Mouse (Mus musculus): ENCODE measurements around the gene Rpn1. TPM values are rescaled to one million over a fixed set of nuclear protein-coding genes. Genes with fewer than 3 reads are reported as not detected.

The Rpn1 gene
- polyA plus RNA-seq (2015; fragmentation: Nextera tagmentation; extraction: Ambion mirVana), result 391 and 427 TPM in 2 replicates

GRCm38 (mm10) chr6:88084278-88085151, at the start of gene Rpn1:
Gene Rpn1, plus strand, starts transcription at chr6:88084482.
- Histone ChIP-seq H3K4me1 (peaks cover 27% of the 10 kb centered on the region), H3K4me2 (replicated peaks) (peak within 1 kb of the TSS; percentile 93), H3K4me3 (peak within 1 kb of the TSS; percentile 98), H3K27me3 (peaks cover 5% of the 10 kb centered on the region; the same call in 1 of the 2 replicates), H3K36me3 (peaks cover 13% of the 10 kb centered on the region), H3K9ac (peak within 1 kb of the TSS; percentile 95), H3K9me3 (no peaks in the 10 kb centered on the region), H3K27ac (peak within 1 kb of the TSS; percentile 61; the same call in 1 of the 2 replicates)
- WGBS, result under 1% methylated on average over 70 of the region's 71 CpGs
- peak; percentile 97 for ATAC-seq (ENCODE audit: low FRiP score, low read depth)

GRCm38 (mm10) chr6:88037471-88038045, 46.7 kb upstream of the Rpn1 start:
- Histone ChIP-seq H3K27ac (no peak overlapping the region), H3K27me3 (no peaks in the 10 kb centered on the region), H3K4me3 (no peak overlapping the region), H3K4me2 (replicated peaks) (no peak overlapping the region), H3K9ac (no peak overlapping the region), H3K36me3 (peaks cover 35% of the 10 kb centered on the region), H3K4me1 (peaks cover 3% of the 10 kb centered on the region), H3K9me3 (no peaks in the 10 kb centered on the region)
- no peak for ATAC-seq (ENCODE audit: low FRiP score, low read depth)
- WGBS, result 89% methylated on average over 4 of the region's 4 CpGs

DNA sequence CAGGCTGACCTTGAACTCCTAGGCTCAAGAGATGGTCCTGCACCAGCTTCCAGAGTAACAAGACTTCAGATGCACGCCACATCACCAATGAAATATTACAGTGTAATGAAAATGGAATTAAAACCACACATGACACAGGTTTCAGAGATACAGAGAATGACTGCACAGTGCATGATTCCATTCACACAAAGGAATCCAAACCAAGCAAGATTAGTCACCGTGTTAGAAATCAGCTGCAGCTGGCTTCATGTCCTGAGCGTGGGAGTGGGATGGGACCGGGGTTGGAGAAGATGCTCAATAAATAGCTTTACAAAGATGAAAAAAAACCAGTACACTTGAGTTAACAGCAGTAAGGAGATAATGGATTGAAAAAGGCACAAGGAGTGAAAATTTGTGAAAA, 44.9 kb upstream of the Rpn1 start:
- Histone ChIP-seq H3K36me3 (peaks cover 35% of the 10 kb centered on the region), H3K27me3 (no peaks in the 10 kb centered on the region), H3K27ac (no peak overlapping the region), H3K4me2 (replicated peaks) (no peak overlapping the region), H3K4me3 (no peak overlapping the region), H3K4me1 (peaks cover 21% of the 10 kb centered on the region), H3K9me3 (no peaks in the 10 kb centered on the region), H3K9ac (no peak overlapping the region)
- no peak for ATAC-seq (ENCODE audit: low FRiP score, low read depth)
- WGBS, result 91% methylated on average over 4 of the region's 4 CpGs

DNA sequence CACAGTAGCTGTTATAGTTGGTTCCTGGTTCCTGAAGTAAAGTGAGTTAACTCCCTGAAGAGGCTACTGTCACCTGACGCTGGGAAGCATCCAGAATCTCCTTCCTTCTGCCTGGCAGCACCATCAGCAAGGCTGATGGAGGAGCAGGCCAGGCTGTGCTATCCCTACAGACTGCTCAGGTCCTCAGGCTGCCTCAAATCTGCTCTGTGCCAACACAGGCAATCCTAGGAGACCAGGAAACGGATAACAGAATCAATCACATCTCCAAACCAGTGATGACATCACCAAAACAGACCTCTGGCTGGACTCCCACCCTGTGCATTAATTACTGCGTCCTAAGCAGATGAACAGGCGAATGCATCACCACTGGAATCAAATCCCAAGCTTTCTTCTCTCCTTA, 43.1 kb upstream of the Rpn1 start:
- WGBS, result 85% methylated on average over 4 of the region's 4 CpGs
- no peak overlapping the region for H3K4me3 ChIP-seq
- H3K27ac ChIP-seq, result no peak overlapping the region
- ATAC-seq (ENCODE audit: low FRiP score, low read depth), result no peak
- no peaks in the 10 kb centered on the region for H3K9me3 ChIP-seq
- peaks cover 21% of the 10 kb centered on the region for H3K4me1 ChIP-seq
- no peak overlapping the region for H3K4me2 ChIP-seq (replicated peaks)
- H3K9ac ChIP-seq, result no peak overlapping the region
- H3K36me3 ChIP-seq, result peaks cover 24% of the 10 kb centered on the region
- H3K27me3 ChIP-seq, result no peaks in the 10 kb centered on the region

- Histone ChIP-seq H3K4me1 (peaks cover 21% of the 10 kb centered on the region), H3K27me3 (peaks cover 7% of the 10 kb centered on the region; the same call in 1 of the 2 replicates), H3K36me3 (peaks cover 18% of the 10 kb centered on the region), H3K9me3 (no peaks in the 10 kb centered on the region), H3K27ac (no peak overlapping the region), H3K4me2 (replicated peaks) (no peak overlapping the region), H3K4me3 (no peak overlapping the region), H3K9ac (no peak overlapping the region)
- WGBS, result 93% methylated on average over 3 of the region's 3 CpGs
- no peak for ATAC-seq (ENCODE audit: low FRiP score, low read depth)
Observed at GRCm38 (mm10) chr6:88042336-88042735, 41.9 kb upstream of the Rpn1 start.

- H3K36me3 ChIP-seq, result peaks cover 5% of the 10 kb centered on the region
- H3K4me1 ChIP-seq, result peaks cover 21% of the 10 kb centered on the region
- 2% methylated on average over 3 of the region's 3 CpGs for WGBS
- no peak overlapping the region for H3K27ac ChIP-seq
- H3K27me3 ChIP-seq, result peaks cover 19% of the 10 kb centered on the region
- peak overlapping the region; percentile 85 for H3K4me2 ChIP-seq (replicated peaks)
- peak overlapping the region; percentile 97 for H3K4me3 ChIP-seq
- peak overlapping the region; percentile 98 for H3K9ac ChIP-seq
- ATAC-seq (ENCODE audit: low FRiP score, low read depth), result no peak
- no peaks in the 10 kb centered on the region for H3K9me3 ChIP-seq
Observed at GRCm38 (mm10) chr6:88044234-88044576, 40.1 kb upstream of the Rpn1 start.

DNA sequence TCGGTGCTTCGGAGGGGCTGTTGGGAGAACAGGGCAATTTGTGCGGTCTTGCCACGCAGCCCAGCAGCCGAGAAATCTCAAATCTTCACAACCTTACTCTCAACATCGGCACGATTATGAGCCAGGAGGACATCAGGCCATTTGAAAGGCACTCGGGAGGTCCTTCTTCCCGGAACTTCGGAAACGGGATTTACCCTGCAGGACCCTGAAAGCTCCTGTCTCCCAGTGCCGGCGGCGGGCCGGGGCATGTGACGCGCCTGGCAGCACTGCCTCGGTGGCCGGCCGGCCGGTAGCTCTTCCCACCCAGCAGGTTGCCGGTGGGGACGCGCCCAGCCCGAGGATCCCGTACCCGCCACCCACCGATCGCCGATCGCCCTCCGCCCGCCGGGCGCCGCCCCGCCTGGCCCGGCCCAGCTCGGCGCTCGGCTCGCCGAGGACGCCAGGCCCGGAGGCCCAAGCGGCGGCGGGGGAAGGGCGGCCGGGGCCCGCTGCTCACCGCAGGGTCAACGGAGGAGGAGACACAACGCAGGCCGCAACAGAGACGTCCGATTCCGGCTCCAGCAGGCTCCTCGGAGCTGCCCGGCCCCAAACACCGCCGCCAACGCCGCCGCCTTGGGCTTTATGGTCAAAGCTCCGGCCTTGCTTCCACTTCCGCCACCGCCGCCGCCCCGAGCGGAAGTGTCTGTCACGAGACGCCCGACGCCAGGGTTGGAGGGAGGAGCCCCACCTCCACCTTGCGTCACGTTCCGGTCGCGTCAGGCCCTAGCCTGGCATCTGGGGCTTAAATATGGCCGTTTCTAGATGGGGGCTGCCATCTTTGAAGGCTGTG, 39.5 kb upstream of the Rpn1 start, which contains the start of gene Rab7:
TSS of gene Rab7 (minus strand) at position 694 of the 829 bp plus-strand sequence.
- H3K27me3 ChIP-seq, result peaks cover 19% of the 10 kb centered on the region
- H3K4me1 ChIP-seq, result peaks cover 21% of the 10 kb centered on the region
- peak within 1 kb of the TSS; percentile 98 for H3K9ac ChIP-seq
- peak within 1 kb of the TSS; percentile 81; the same call in 1 of the 2 replicates for H3K27ac ChIP-seq
- no peaks in the 10 kb centered on the region for H3K36me3 ChIP-seq
- WGBS, result under 1% methylated on average over 77 of the region's 82 CpGs
- peak within 1 kb of the TSS; percentile 97 for H3K4me3 ChIP-seq
- H3K4me2 ChIP-seq (replicated peaks), result peak within 1 kb of the TSS; percentile 85
- H3K9me3 ChIP-seq, result no peaks in the 10 kb centered on the region
- ATAC-seq (ENCODE audit: low FRiP score, low read depth), result peak; percentile 99

- Histone ChIP-seq H3K4me2 (replicated peaks) (peak overlapping the region; percentile 47), H3K36me3 (no peaks in the 10 kb centered on the region), H3K4me3 (peak overlapping the region; percentile 97), H3K27ac (no peak overlapping the region), H3K9me3 (no peaks in the 10 kb centered on the region), H3K27me3 (peaks cover 19% of the 10 kb centered on the region), H3K9ac (no peak overlapping the region), H3K4me1 (peaks cover 21% of the 10 kb centered on the region)
- no peak for ATAC-seq (ENCODE audit: low FRiP score, low read depth)
- 30% methylated on average over 3 of the region's 3 CpGs for WGBS
Observed at GRCm38 (mm10) chr6:88045406-88045766, 38.9 kb upstream of the Rpn1 start.

GRCm38 (mm10) chr6:88047853-88048252, 36.4 kb upstream of the Rpn1 start:
- H3K36me3 ChIP-seq, result no peaks in the 10 kb centered on the region
- no peak overlapping the region for H3K9ac ChIP-seq
- no peak overlapping the region for H3K4me2 ChIP-seq (replicated peaks)
- peaks cover 23% of the 10 kb centered on the region for H3K27me3 ChIP-seq
- H3K9me3 ChIP-seq, result no peaks in the 10 kb centered on the region
- no peak overlapping the region for H3K27ac ChIP-seq
- peaks cover 15% of the 10 kb centered on the region for H3K4me1 ChIP-seq
- 84% methylated on average over 5 of the region's 5 CpGs for WGBS
- no peak for ATAC-seq (ENCODE audit: low FRiP score, low read depth)
- H3K4me3 ChIP-seq, result no peak overlapping the region

GRCm38 (mm10) chr6:88049008-88049407, 35.3 kb upstream of the Rpn1 start:
- no peak overlapping the region for H3K4me3 ChIP-seq
- peaks cover 27% of the 10 kb centered on the region for H3K27me3 ChIP-seq
- ATAC-seq (ENCODE audit: low FRiP score, low read depth), result no peak
- 84% methylated on average over 6 of the region's 6 CpGs for WGBS
- H3K4me1 ChIP-seq, result peaks cover 3% of the 10 kb centered on the region
- no peak overlapping the region for H3K4me2 ChIP-seq (replicated peaks)
- H3K9ac ChIP-seq, result no peak overlapping the region
- H3K36me3 ChIP-seq, result no peaks in the 10 kb centered on the region
- H3K9me3 ChIP-seq, result no peaks in the 10 kb centered on the region
- H3K27ac ChIP-seq, result no peak overlapping the region

DNA sequence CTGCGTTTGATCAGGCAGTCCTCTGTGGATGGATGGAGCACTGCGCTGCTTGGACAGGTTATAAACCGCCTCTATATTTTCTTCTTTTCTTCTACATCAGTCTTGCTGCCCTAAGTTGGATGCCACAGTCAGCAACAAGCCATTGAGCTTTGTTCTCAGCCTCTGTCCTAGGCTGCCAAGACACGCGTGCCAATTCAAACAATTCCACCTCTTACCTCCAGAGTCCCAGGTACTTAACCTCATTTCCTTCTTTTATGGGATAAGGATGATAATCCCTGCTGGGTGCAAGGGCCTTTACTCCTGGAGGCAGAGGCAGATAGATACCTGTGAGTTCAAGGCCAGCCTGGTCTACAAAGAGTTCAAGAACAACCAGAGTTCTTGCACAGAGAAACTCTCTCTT, 33.1 kb upstream of the Rpn1 start:
- Histone ChIP-seq H3K4me2 (replicated peaks) (no peak overlapping the region), H3K36me3 (no peaks in the 10 kb centered on the region), H3K4me1 (no peaks in the 10 kb centered on the region), H3K4me3 (no peak overlapping the region), H3K9me3 (no peaks in the 10 kb centered on the region), H3K27me3 (peaks cover 28% of the 10 kb centered on the region), H3K27ac (no peak overlapping the region), H3K9ac (no peak overlapping the region)
- 88% methylated on average over 5 of the region's 5 CpGs for WGBS
- ATAC-seq (ENCODE audit: low FRiP score, low read depth), result no peak
